Mouse (Mus musculus) embryonic fibroblast, embryonic 13.5 days (primary cell): ENCODE data around the gene Slc20a1.

ENCODE experiments used
- CTCF ChIP-seq: IDR thresholded peaks from 2 replicates; pipeline ENCODE4 v1.5.1; 2011; ENCODE audit warnings: mild to moderate bottlenecking, control low read depth, low read length, moderate library complexity, borderline replicate concordance; ENCODE audit not compliant: insufficient read depth
- POLR2A ChIP-seq: IDR thresholded peaks from 2 replicates; pipeline ENCODE4 v1.6.1; 2011; ENCODE audit warnings: low read depth, mild to moderate bottlenecking, control low read depth, low read length, moderate library complexity

DNA sequence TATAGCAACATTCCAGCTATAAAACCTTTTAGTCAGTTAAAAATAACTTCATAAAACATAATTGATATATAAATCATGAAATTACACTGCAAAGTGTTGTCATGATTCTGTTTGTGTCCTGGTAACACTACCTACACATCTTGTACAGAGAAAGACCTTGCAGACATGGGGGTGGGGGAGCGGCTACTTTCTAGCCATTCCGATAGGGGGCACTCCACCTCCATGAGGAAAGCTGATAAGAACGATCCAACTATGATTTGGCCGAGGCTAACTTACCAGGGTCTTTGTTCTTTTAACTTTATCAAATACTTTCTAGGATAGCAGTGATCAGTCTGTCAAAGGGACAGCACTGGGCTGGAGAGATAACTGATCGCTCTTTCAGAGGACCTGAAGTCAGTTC is 17.1 kb upstream of the Slc20a1 start:
- no peak for TF ChIP-seq CTCF
- no peak for TF ChIP-seq POLR2A
